Comparison of ENCODE assay signal across 8 mouse cellular contexts in genomic region chr19:36789873-36790733, GRCm38 (mm10). TPM values are rescaled to one million over a fixed set of nuclear protein-coding genes. Genes with fewer than 3 reads are reported as not detected.
DNase-seq lines count a peak whose midpoint lies in the region; ATAC-seq and TF ChIP-seq lines count a peak whose summit lies in the region.

No protein-coding gene starts in this region.

- peak; percentile 75 for ATAC-seq in heart, embryonic 16.5 days (replicated peaks; ENCODE audit: extremely low read depth, insufficient read depth, low FRiP score)
- ATAC-seq in limb, embryonic 11.5 days (ENCODE audit: insufficient number of reproducible peaks, low FRiP score, low TSS enrichment, low read depth) = 0 out of 2 replicates have a peak, but pooled peaks have one; percentile 17
- no peak for ATAC-seq in erythroblast, adult 5-6 weeks (replicated peaks; ENCODE audit: low FRiP score, poor library complexity, severe bottlenecking)

- no peak overlapping the region for H3K4me3 ChIP-seq in left cerebral cortex, adult 2 months
- H3K4me3 ChIP-seq in heart, embryonic 16.5 days (ENCODE audit: low read length) = no peak overlapping the region
- H3K4me3 ChIP-seq in limb, embryonic 11.5 days (ENCODE audit: low read depth, low read length) = no peak overlapping the region
- H3K4me3 ChIP-seq in forebrain, embryonic 10.5 days = no peak overlapping the region

- no peak overlapping the region for H3K4me2 ChIP-seq in heart, embryonic 16.5 days (ENCODE audit: low read depth, low read length)
- H3K4me2 ChIP-seq in limb, embryonic 11.5 days (ENCODE audit: low read depth, severe bottlenecking) = no peak overlapping the region

- intact Hi-C loops in left cerebral cortex, postnatal 25 days (cut with DNase I) = no loop called here
- intact Hi-C loops in left cerebral cortex, adult 2 months (cut with DNase I) = no loop called here

- no peaks in the 10 kb centered on the region; the same call in 1 of the 2 replicates for H3K4me1 ChIP-seq in heart, embryonic 16.5 days (ENCODE audit: control insufficient read depth, insufficient read depth, low read length)
- no peaks in the 10 kb centered on the region for H3K4me1 ChIP-seq in limb, embryonic 11.5 days (ENCODE audit: control insufficient read depth, insufficient read depth, low read length)
- no peaks in the 10 kb centered on the region for H3K4me1 ChIP-seq in forebrain, embryonic 10.5 days

- 67% methylated on average over 17 of the region's 17 CpGs for WGBS in heart, embryonic 16.5 days
- WGBS in limb, embryonic 11.5 days = 73% methylated on average over 17 of the region's 17 CpGs
- 86% methylated on average over 17 of the region's 17 CpGs for WGBS in forebrain, embryonic 10.5 days

- no peak overlapping the region for H3K27ac ChIP-seq in left cerebral cortex, adult 2 months
- peak overlapping the region; percentile 75 for H3K27ac ChIP-seq in heart, embryonic 16.5 days (ENCODE audit: low read length)
- H3K27ac ChIP-seq in limb, embryonic 11.5 days (replicated peaks; ENCODE audit: low read depth, low read length) = no peak overlapping the region
- no peak overlapping the region for H3K27ac ChIP-seq in forebrain, embryonic 10.5 days

- no peak overlapping the region for H3K9ac ChIP-seq in heart, embryonic 16.5 days (ENCODE audit: low read length)
- H3K9ac ChIP-seq in limb, embryonic 11.5 days (ENCODE audit: low read length) = no peak overlapping the region

- DNase-seq in left cerebral cortex, postnatal 25 days (ENCODE audit: low spot score in 2 of 2) = peak; percentile 24 to 38
- no peak for DNase-seq in left cerebral cortex, adult 2 months (ENCODE audit: extremely low spot score in 1 of 2, low spot score in 2 of 2)
- peak; percentile 13 to 31 for DNase-seq in cerebellum, adult 18-20 months
- no peak for DNase-seq in limb, embryonic 11.5 days (ENCODE audit: low spot score)
- DNase-seq in testis, postnatal 10 days (ENCODE audit: low spot score) = peak; percentile 69
- DNase-seq in forebrain, embryonic 10.5 days (ENCODE audit: extremely low spot score, low spot score) = no peak

- H3K9me3 ChIP-seq in heart, embryonic 16.5 days (replicated peaks; ENCODE audit: control insufficient read depth, low read length) = no peaks in the 10 kb centered on the region
- no peaks in the 10 kb centered on the region for H3K9me3 ChIP-seq in limb, embryonic 11.5 days (ENCODE audit: control insufficient read depth, low read length)
- H3K9me3 ChIP-seq in forebrain, embryonic 10.5 days = no peaks in the 10 kb centered on the region

- H3K27me3 ChIP-seq in heart, embryonic 16.5 days (ENCODE audit: control insufficient read depth, insufficient read depth, low read length) = no peaks in the 10 kb centered on the region
- no peaks in the 10 kb centered on the region for H3K27me3 ChIP-seq in limb, embryonic 11.5 days (ENCODE audit: control insufficient read depth, insufficient read depth, low read length)
- no peaks in the 10 kb centered on the region for H3K27me3 ChIP-seq in forebrain, embryonic 10.5 days (ENCODE audit: poor library complexity, severe bottlenecking)

- TF ChIP-seq CTCF in left cerebral cortex, adult 2 months (IDR thresholded peaks at IDR 0.05) = no peak

- no peaks in the 10 kb centered on the region for H3K36me3 ChIP-seq in heart, embryonic 16.5 days (ENCODE audit: control insufficient read depth, insufficient read depth)
- H3K36me3 ChIP-seq in limb, embryonic 11.5 days (ENCODE audit: control insufficient read depth, insufficient read depth, low read length) = no peaks in the 10 kb centered on the region
- H3K36me3 ChIP-seq in forebrain, embryonic 10.5 days (replicated peaks) = no peaks in the 10 kb centered on the region

RNA-seq across cellular contexts. Expression of gene Tnks2, which starts 43.9 kb away (rescaled TPM):
- 100 to 1,000 TPM; 121 to 130 TPM for total RNA-seq in left cerebral cortex, postnatal 25 days (2021)
- 100 to 1,000 TPM; 109 to 124 TPM for total RNA-seq in left cerebral cortex, adult 2 months (2021)
- polyA plus RNA-seq in heart, embryonic 16.5 days (2015; fragmentation: Nextera tagmentation; extraction: Ambion mirVana) = 25.8 and 36.0 TPM in 2 replicates
- 80.1 and 86.4 TPM in 2 replicates for polyA plus RNA-seq in limb, embryonic 11.5 days (2014; fragmentation: Nextera tagmentation; extraction: Ambion mirVana)
- total RNA-seq in erythroblast, adult 5-6 weeks (2015; ENCODE audit: low replicate concordance) = 22.4 and 29.0 TPM in 2 replicates
- total RNA-seq in erythroblast, adult 5-6 weeks (2017; ENCODE audit: low replicate concordance) = 26.9 and 56.0 TPM in 2 replicates
- polyA plus RNA-seq in forebrain, embryonic 10.5 days (2016; fragmentation: Nextera tagmentation; extraction: Ambion mirVana) = 48.5 and 52.5 TPM in 2 replicates

RNA-seq across cellular contexts. Expression of gene Ppp1r3c, which starts 53.6 kb away (rescaled TPM):
- 10 to 100 TPM; 43.3 to 56.0 TPM for total RNA-seq in left cerebral cortex, postnatal 25 days (2021)
- total RNA-seq in left cerebral cortex, adult 2 months (2021) = 10 to 100 TPM; 48.4 to 58.1 TPM
- 105 and 117 TPM in 2 replicates for polyA plus RNA-seq in heart, embryonic 16.5 days (2015; fragmentation: Nextera tagmentation; extraction: Ambion mirVana)
- polyA plus RNA-seq in limb, embryonic 11.5 days (2014; fragmentation: Nextera tagmentation; extraction: Ambion mirVana) = 2.7 TPM in 2 replicates
- total RNA-seq in erythroblast, adult 5-6 weeks (2015; ENCODE audit: low replicate concordance) = not detected in 2 replicates
- not detected in 2 replicates for total RNA-seq in erythroblast, adult 5-6 weeks (2017; ENCODE audit: low replicate concordance)
- 1.3 and 1.5 TPM in 2 replicates for polyA plus RNA-seq in forebrain, embryonic 10.5 days (2016; fragmentation: Nextera tagmentation; extraction: Ambion mirVana)

Comparison
In these comparisons a context has a peak if more than half of its experiments do, and no peak if none do; other contexts are left out.
1. DNase-seq: peak in left cerebral cortex, postnatal 25 days (2 of 2), cerebellum, adult 18-20 months (2 of 2) and testis, postnatal 10 days (single experiment); none in left cerebral cortex, adult 2 months (0 of 2), limb, embryonic 11.5 days (single experiment) and forebrain, embryonic 10.5 days (single experiment).
2. RNA of gene Ppp1r3c, which starts 53.6 kb away (total RNA-seq): 48.4 to 58.1 TPM in left cerebral cortex, adult 2 months and 43.3 to 56.0 TPM in left cerebral cortex, postnatal 25 days; not detected in erythroblast, adult 5-6 weeks; every median in the first group is over 10 times any median in the second.